Mouse (Mus musculus) forebrain, embryonic 13.5 days (tissue): Measurements from ENCODE around the gene Gnai3. TPM values are rescaled to one million over a fixed set of nuclear protein-coding genes. Genes with fewer than 3 reads are reported as not detected.

Experiments used
- ATAC-seq: fragments of 200-750 bp; cut with Nextera tagmentation; 2 replicates; pipeline ENCODE4 v1.8.0; 2017
- H3K27ac ChIP-seq: fragments of 300-500 bp; sonication (generic); 2 replicates; pipeline ENCODE4 v1.5.1; 2015; ENCODE audit warnings: inconsistent platforms, mild to moderate bottlenecking, moderate library complexity
- H3K27me3 ChIP-seq: fragments of 300-500 bp; sonication (generic); 2 replicates; pipeline ENCODE4 v1.6.1; 2015; ENCODE audit warnings: mild to moderate bottlenecking, inconsistent platforms
- H3K36me3 ChIP-seq: fragments of 300-500 bp; sonication (generic); 2 replicates; pipeline ENCODE4 v1.6.1; 2015; ENCODE audit warnings: mild to moderate bottlenecking, inconsistent platforms; ENCODE audit not compliant: poor library complexity, severe bottlenecking
- H3K4me1 ChIP-seq: fragments of 300-500 bp; sonication (generic); 2 replicates; pipeline ENCODE4 v1.6.1; 2015; ENCODE audit warnings: inconsistent platforms
- H3K4me2 ChIP-seq: fragments of 300-500 bp; sonication (generic); 2 replicates; pipeline ENCODE4 v1.6.1; 2015; ENCODE audit warnings: inconsistent platforms, mild to moderate bottlenecking, moderate library complexity
- H3K4me3 ChIP-seq: fragments of 300-500 bp; sonication (generic); 2 replicates; pipeline ENCODE4 v1.5.1; 2015; ENCODE audit warnings: mild to moderate bottlenecking, inconsistent platforms
- H3K9ac ChIP-seq: fragments of 300-500 bp; sonication (generic); 2 replicates; pipeline ENCODE4 v1.6.1; 2015; ENCODE audit warnings: mild to moderate bottlenecking, inconsistent platforms
- H3K9me3 ChIP-seq: fragments of 300-500 bp; sonication (generic); replicated peaks from 2 replicates; pipeline ENCODE4 v1.6.1; 2016; ENCODE audit warnings: inconsistent platforms
- WGBS: fragments of 180-500 bp; shearing (Covaris S2); methylation state at CpG from one replicate; pipeline ENCODE4 v1.1.7; 2015; 5-methylcytosine and 5-hydroxymethylcytosine counted together
- polyA plus RNA-seq: library from polyadenylated mRNA; unstranded; fragments of >200 nt; fragmentation: Nextera tagmentation; extraction: Ambion mirVana; gene quantifications from 2 replicates; pipeline ENCODE4 v1.2.1, GENCODE M21; 2015

Gnai3 gene
- polyA plus RNA-seq, 1 experiment from 2014 or later, result 173 TPM

DNA sequence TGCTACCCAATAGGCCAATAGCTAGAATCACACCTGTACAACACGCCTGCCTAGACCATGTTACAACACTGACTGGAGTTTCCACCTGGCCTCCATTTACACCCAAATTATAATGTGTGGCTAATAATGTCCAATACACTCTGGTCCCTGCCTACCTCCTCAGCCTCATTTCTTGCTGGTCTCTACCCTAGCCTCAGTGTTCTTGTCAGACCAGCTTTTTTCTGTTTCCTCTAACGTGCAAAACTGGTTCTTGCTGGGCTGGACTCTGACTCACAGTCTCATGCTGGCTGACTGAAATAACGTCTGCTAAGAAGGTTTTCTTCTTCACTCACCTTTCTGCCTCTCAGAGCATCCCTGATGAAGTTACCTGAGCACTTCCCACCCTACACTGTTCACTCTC lies 19.6 kb downstream of the Gnai3 start:
- ATAC-seq, result no peak
- H3K4me1 ChIP-seq, result no peaks in the 10 kb centered on the region
- no peak overlapping the region for H3K4me2 ChIP-seq
- 93% methylated on average over 3 of the region's 3 CpGs for WGBS
- no peak overlapping the region for H3K4me3 ChIP-seq
- no peaks in the 10 kb centered on the region for H3K9me3 ChIP-seq
- no peaks in the 10 kb centered on the region for H3K27me3 ChIP-seq
- no peak overlapping the region for H3K9ac ChIP-seq
- H3K36me3 ChIP-seq, result peaks cover 16% of the 10 kb centered on the region
- no peak overlapping the region for H3K27ac ChIP-seq

- peaks cover 35% of the 10 kb centered on the region for H3K36me3 ChIP-seq
- WGBS, result 70% methylated on average over 1 of the region's 1 CpGs
- ATAC-seq, result no peak
- H3K9ac ChIP-seq, result no peak overlapping the region
- H3K27ac ChIP-seq, result no peak overlapping the region
- H3K4me2 ChIP-seq, result no peak overlapping the region
- no peaks in the 10 kb centered on the region for H3K9me3 ChIP-seq
- H3K4me1 ChIP-seq, result no peaks in the 10 kb centered on the region
- H3K27me3 ChIP-seq, result no peaks in the 10 kb centered on the region
- no peak overlapping the region for H3K4me3 ChIP-seq
Observed at GRCm38 (mm10) chr3:108124131-108124530, 21.8 kb downstream of the Gnai3 start.

DNA sequence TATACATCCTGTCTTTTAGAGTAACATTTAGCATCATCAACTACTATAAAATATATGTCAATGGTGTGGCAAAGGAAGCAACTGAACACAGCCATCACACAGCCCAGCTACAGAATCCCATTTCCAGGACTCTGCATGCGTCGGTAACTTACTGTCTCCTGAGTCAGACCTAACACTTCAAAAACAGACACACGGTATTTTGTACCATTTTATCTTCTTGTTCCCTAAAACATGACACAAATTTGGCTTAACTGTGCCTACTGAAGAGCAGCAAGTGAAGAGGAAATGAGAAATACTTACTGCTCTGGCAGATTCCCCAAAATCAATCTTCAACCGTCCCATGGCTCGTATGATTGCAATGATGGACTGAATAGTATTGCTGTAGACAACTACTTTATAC lies 22.7 kb downstream of the Gnai3 start:
- Histone ChIP-seq H3K27me3 (no peaks in the 10 kb centered on the region), H3K4me2 (no peak overlapping the region), H3K36me3 (peaks cover 44% of the 10 kb centered on the region), H3K4me3 (no peak overlapping the region), H3K27ac (no peak overlapping the region), H3K9me3 (no peaks in the 10 kb centered on the region), H3K9ac (no peak overlapping the region), H3K4me1 (no peaks in the 10 kb centered on the region)
- WGBS, result 92% methylated on average over 5 of the region's 5 CpGs
- no peak for ATAC-seq

- H3K4me1 ChIP-seq, result no peaks in the 10 kb centered on the region
- no peak overlapping the region for H3K9ac ChIP-seq
- no peak overlapping the region for H3K4me2 ChIP-seq
- no peak overlapping the region for H3K27ac ChIP-seq
- H3K27me3 ChIP-seq, result no peaks in the 10 kb centered on the region
- no peak overlapping the region for H3K4me3 ChIP-seq
- ATAC-seq, result no peak
- peaks cover 58% of the 10 kb centered on the region for H3K36me3 ChIP-seq
- no peaks in the 10 kb centered on the region for H3K9me3 ChIP-seq
- 87% methylated on average over 3 of the region's 3 CpGs for WGBS
Observed at GRCm38 (mm10) chr3:108121101-108121500, 24.8 kb downstream of the Gnai3 start.

GRCm38 (mm10) chr3:108117465-108117864 lies 28.5 kb downstream of the Gnai3 start:
- Histone ChIP-seq H3K9me3 (no peaks in the 10 kb centered on the region), H3K4me2 (no peak overlapping the region), H3K4me3 (no peak overlapping the region), H3K9ac (no peak overlapping the region), H3K27me3 (no peaks in the 10 kb centered on the region), H3K4me1 (no peaks in the 10 kb centered on the region), H3K27ac (no peak overlapping the region), H3K36me3 (peaks cover 75% of the 10 kb centered on the region)
- no peak for ATAC-seq
- WGBS, result 94% methylated on average over 6 of the region's 6 CpGs

DNA sequence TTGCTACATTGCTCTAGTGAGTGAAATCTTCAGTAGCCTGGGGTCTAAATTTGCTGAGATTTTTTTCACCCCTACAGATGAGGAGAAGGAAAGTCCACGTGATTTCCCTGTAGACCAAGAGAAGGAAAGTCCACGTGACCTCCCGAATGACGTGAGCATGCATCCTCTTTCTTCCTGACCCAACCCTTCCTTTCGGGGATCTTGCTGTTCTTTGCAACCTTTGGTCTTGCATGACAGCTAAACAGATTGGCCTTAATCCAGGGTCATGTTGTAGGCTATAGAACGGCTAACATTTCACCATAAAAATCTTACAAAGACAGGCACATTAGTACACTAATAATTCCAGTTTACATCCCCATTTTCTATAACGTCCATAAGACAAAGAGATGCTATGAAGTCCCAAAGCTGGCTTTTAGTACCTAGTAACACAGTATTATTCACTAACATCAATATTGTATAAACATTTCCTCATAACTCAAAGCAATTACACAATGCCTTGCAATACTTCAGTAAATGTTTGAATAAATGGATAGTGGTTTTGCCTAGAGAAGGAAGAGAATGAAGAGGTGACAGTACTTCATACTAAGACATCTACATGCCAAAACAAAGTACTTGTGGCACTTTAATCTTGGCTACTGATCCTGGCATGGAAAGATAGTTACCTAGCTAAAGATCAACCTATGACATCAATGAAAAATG lies 32.2 kb downstream of the Gnai3 start:
- 94% methylated on average over 7 of the region's 7 CpGs for WGBS
- H3K27me3 ChIP-seq, result no peaks in the 10 kb centered on the region
- H3K4me2 ChIP-seq, result no peak overlapping the region
- H3K4me3 ChIP-seq, result no peak overlapping the region
- no peak overlapping the region for H3K27ac ChIP-seq
- ATAC-seq, result no peak
- no peaks in the 10 kb centered on the region for H3K9me3 ChIP-seq
- H3K36me3 ChIP-seq, result peaks cover 80% of the 10 kb centered on the region
- H3K9ac ChIP-seq, result no peak overlapping the region
- no peaks in the 10 kb centered on the region for H3K4me1 ChIP-seq

DNA sequence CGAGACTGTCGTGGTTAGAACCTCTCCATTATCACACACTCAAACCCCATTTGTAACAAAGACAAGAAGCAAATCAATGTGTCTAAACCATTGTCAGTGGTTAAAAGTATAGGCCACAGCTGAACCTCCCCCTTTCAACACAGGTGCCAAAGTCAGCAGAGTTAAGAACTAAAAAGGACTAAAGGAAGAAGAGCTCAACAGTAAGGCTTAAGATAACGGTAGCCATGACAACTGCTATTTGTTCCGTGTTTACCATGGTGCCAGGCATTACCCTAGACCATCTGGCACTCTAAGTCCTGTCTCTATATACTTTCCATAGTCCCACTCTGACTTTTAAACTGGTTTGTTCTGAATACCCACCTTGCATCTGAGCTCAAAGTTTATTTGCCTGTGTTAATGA lies 33.3 kb downstream of the Gnai3 start:
- no peak overlapping the region for H3K4me2 ChIP-seq
- no peak overlapping the region for H3K9ac ChIP-seq
- no peaks in the 10 kb centered on the region for H3K9me3 ChIP-seq
- H3K27ac ChIP-seq, result no peak overlapping the region
- peaks cover 78% of the 10 kb centered on the region for H3K36me3 ChIP-seq
- no peaks in the 10 kb centered on the region for H3K4me1 ChIP-seq
- H3K27me3 ChIP-seq, result no peaks in the 10 kb centered on the region
- WGBS, result 76% methylated on average over 4 of the region's 4 CpGs
- no peak for ATAC-seq
- H3K4me3 ChIP-seq, result no peak overlapping the region

DNA sequence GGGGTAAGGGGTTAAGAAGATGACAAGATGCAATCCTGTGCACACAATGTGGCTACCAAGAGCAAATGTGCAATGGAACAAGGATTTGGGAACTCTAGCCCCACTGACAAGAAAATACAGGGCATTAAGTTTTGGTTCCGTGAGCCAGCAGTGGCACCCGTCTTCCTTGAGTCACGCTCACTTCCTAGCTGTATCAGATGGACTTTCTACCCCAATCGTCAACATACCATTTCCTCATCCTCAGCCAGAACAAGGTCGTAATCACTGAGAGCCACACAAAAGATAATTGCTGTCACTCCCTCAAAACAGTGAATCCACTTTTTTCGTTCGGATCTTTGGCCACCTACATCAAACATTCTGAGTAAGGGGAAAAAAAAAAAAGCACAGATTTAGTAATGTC lies 33.7 kb downstream of the Gnai3 start:
- 87% methylated on average over 7 of the region's 7 CpGs for WGBS
- Histone ChIP-seq H3K4me2 (no peak overlapping the region), H3K36me3 (peaks cover 76% of the 10 kb centered on the region)

GRCm38 (mm10) chr3:108111320-108111719 lies 34.6 kb downstream of the Gnai3 start:
- Histone ChIP-seq H3K9ac (no peak overlapping the region), H3K27me3 (no peaks in the 10 kb centered on the region), H3K4me2 (no peak overlapping the region), H3K9me3 (no peaks in the 10 kb centered on the region), H3K4me1 (no peaks in the 10 kb centered on the region), H3K36me3 (peaks cover 72% of the 10 kb centered on the region), H3K27ac (no peak overlapping the region), H3K4me3 (no peak overlapping the region)
- ATAC-seq, result no peak
- 90% methylated on average over 5 of the region's 5 CpGs for WGBS

More for the DNA sequence above, 33.7 kb downstream of the Gnai3 start:
- Histone ChIP-seq H3K9ac (no peak overlapping the region), H3K27me3 (no peaks in the 10 kb centered on the region), H3K4me1 (no peaks in the 10 kb centered on the region), H3K4me3 (no peak overlapping the region), H3K9me3 (no peaks in the 10 kb centered on the region), H3K27ac (no peak overlapping the region; the same call in 1 of the 2 replicates)
- no peak for ATAC-seq

- H3K4me1 ChIP-seq, result peaks cover 18% of the 10 kb centered on the region
- peaks cover 36% of the 10 kb centered on the region for H3K36me3 ChIP-seq
- H3K4me3 ChIP-seq, result no peak overlapping the region
- H3K4me2 ChIP-seq, result no peak overlapping the region
- 86% methylated on average over 3 of the region's 3 CpGs for WGBS
- H3K9me3 ChIP-seq, result no peaks in the 10 kb centered on the region
- H3K27ac ChIP-seq, result no peak overlapping the region
- no peak for ATAC-seq
- H3K9ac ChIP-seq, result no peak overlapping the region
- no peaks in the 10 kb centered on the region for H3K27me3 ChIP-seq
Observed at GRCm38 (mm10) chr3:108105281-108105680, 40.7 kb downstream of the Gnai3 start.

GRCm38 (mm10) chr3:108102075-108102474 lies 43.9 kb downstream of the Gnai3 start:
- Histone ChIP-seq H3K36me3 (peaks cover 10% of the 10 kb centered on the region; the same call in 1 of the 2 replicates), H3K9ac (no peak overlapping the region), H3K4me1 (peaks cover 18% of the 10 kb centered on the region), H3K9me3 (no peaks in the 10 kb centered on the region), H3K4me2 (peak overlapping the region; percentile 11; the same call in 1 of the 2 replicates), H3K27me3 (no peaks in the 10 kb centered on the region), H3K4me3 (no peak overlapping the region), H3K27ac (peak overlapping the region; percentile 84)
- peak; percentile 60 for ATAC-seq
- 55% methylated on average over 6 of the region's 6 CpGs for WGBS

DNA sequence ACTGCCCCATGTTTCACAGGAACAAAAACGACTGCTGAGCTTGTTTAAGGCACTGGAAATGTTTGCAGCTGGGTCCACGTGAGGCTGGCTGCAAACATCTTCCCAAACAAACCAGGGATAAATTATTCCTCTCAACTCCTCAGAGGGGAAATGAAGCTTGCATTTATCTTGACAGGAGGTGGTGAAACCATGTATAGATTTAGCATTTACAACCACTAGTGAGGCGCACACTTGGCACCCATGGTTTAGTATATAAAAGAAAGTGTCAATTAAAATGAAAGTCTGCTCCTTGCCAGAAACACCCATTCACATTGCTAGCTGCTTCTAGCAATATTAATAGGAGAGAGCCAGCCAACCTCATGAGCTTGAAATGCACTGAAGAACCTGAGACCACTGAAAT lies 44.4 kb downstream of the Gnai3 start:
- H3K4me1 ChIP-seq, result peaks cover 18% of the 10 kb centered on the region
- peak overlapping the region; percentile 84 for H3K27ac ChIP-seq
- H3K9ac ChIP-seq, result no peak overlapping the region
- peak overlapping the region; percentile 11; the same call in 1 of the 2 replicates for H3K4me2 ChIP-seq
- H3K27me3 ChIP-seq, result no peaks in the 10 kb centered on the region
- peak; percentile 87 for ATAC-seq
- no peak overlapping the region for H3K4me3 ChIP-seq
- no peaks in the 10 kb centered on the region for H3K9me3 ChIP-seq
- 20% methylated on average over 3 of the region's 3 CpGs for WGBS
- peaks cover 10% of the 10 kb centered on the region; the same call in 1 of the 2 replicates for H3K36me3 ChIP-seq

GRCm38 (mm10) chr3:108098316-108098715 lies 47.6 kb downstream of the Gnai3 start:
- Histone ChIP-seq H3K27me3 (no peaks in the 10 kb centered on the region), H3K4me2 (no peak overlapping the region), H3K27ac (no peak overlapping the region), H3K4me1 (peaks cover 21% of the 10 kb centered on the region), H3K9ac (no peak overlapping the region), H3K36me3 (no peaks in the 10 kb centered on the region), H3K9me3 (no peaks in the 10 kb centered on the region), H3K4me3 (no peak overlapping the region)
- WGBS, result 84% methylated on average over 6 of the region's 6 CpGs
- ATAC-seq, result no peak
